Mouse (Mus musculus) kidney, adult 2 months (tissue): ENCODE data around the gene Fancg. TPM values are rescaled to one million over a fixed set of nuclear protein-coding genes. Genes with fewer than 3 reads are reported as not detected.

Experiments
- DNase-seq: peaks from one replicate; pipeline ENCODE4 v3.0.0; 2021
- H3K27ac ChIP-seq: fragments of 200-500 bp; 2 replicates; pipeline ENCODE4 v1.5.1; 2012; ENCODE audit warnings: low read depth, low read length, control low read depth, inconsistent platforms; ENCODE audit not compliant: insufficient read depth
- H3K27me3 ChIP-seq: fragments of 200-500 bp; replicated peaks from 2 replicates; pipeline ENCODE4 v1.6.1; 2012; ENCODE audit warnings: mild to moderate bottlenecking, moderate library complexity, low read length, inconsistent platforms; ENCODE audit not compliant: control insufficient read depth, insufficient read depth
- H3K36me3 ChIP-seq: fragments of 200-500 bp; 2 replicates; pipeline ENCODE4 v1.6.1; 2012; ENCODE audit warnings: mild to moderate bottlenecking, moderate library complexity, low read length, inconsistent platforms; ENCODE audit not compliant: control insufficient read depth, insufficient read depth
- H3K4me1 ChIP-seq: fragments of 200-500 bp; 2 replicates; pipeline ENCODE4 v1.6.1; 2011; ENCODE audit warnings: low read length; ENCODE audit not compliant: control insufficient read depth, insufficient read depth
- H3K4me3 ChIP-seq: fragments of 200-500 bp; 2 replicates; pipeline ENCODE4 v1.5.1; 2011; ENCODE audit warnings: mild to moderate bottlenecking, low read depth, low read length, control low read depth; ENCODE audit not compliant: insufficient read depth
- CTCF ChIP-seq: fragments of 200-500 bp; conservative IDR thresholded peaks from 2 replicates; pipeline ENCODE4 v1.5.1; 2011; ENCODE audit warnings: low read depth, mild to moderate bottlenecking, control low read depth, low read length, moderate library complexity, mixed read lengths; ENCODE audit not compliant: insufficient read depth, insufficient read length
- POLR2A ChIP-seq: fragments of 200-500 bp; IDR thresholded peaks from one replicate; pipeline ENCODE4 v1.6.1; 2011; ENCODE audit warnings: low read depth, low read length, control low read depth
- WGBS: fragments of 180-500 bp; shearing (Covaris S2); methylation state at CpG from one replicate; pipeline ENCODE4 v1.1.7; 2018; 5-methylcytosine and 5-hydroxymethylcytosine counted together
- polyA plus RNA-seq: library from polyadenylated mRNA; depleted of rRNA; stranded (reverse); fragments of >200 nt; gene quantifications from 2 replicates; pipeline ENCODE4 v1.2.3, GENCODE M21; 2012

The Fancg gene
- polyA plus RNA-seq, 1 experiment: 6.8 TPM

DNA sequence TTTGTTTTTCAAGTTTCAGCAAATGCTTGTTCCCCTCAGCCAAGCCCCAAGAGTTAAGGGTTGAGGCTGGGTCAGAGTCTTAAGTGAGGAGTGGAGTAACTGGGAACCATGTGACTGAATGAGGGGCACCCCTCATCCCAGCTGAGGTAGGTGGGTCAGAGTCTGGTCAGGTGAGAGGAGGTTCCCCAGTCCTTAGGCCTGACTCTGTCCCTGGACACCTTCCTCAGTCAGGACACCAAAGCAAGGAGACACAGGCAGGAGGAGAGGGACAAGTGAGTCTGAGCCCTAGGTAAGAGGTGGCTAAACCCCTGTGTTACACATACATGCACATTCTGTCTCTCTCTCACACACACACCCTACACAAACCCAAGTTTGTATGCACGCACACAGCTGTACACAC is 22.2 kb upstream of the Fancg start:
- Histone ChIP-seq H3K4me1 (peaks cover 7% of the 10 kb centered on the region; the same call in 1 of the 2 replicates), H3K27me3 (no peaks in the 10 kb centered on the region), H3K36me3 (no peaks in the 10 kb centered on the region), H3K27ac (no peak overlapping the region), H3K4me3 (no peak overlapping the region)
- TF ChIP-seq POLR2A: no peak
- no peak for TF ChIP-seq CTCF
- WGBS: 96% methylated on average over 1 of the region's 1 CpGs
- DNase-seq: no peak

DNA sequence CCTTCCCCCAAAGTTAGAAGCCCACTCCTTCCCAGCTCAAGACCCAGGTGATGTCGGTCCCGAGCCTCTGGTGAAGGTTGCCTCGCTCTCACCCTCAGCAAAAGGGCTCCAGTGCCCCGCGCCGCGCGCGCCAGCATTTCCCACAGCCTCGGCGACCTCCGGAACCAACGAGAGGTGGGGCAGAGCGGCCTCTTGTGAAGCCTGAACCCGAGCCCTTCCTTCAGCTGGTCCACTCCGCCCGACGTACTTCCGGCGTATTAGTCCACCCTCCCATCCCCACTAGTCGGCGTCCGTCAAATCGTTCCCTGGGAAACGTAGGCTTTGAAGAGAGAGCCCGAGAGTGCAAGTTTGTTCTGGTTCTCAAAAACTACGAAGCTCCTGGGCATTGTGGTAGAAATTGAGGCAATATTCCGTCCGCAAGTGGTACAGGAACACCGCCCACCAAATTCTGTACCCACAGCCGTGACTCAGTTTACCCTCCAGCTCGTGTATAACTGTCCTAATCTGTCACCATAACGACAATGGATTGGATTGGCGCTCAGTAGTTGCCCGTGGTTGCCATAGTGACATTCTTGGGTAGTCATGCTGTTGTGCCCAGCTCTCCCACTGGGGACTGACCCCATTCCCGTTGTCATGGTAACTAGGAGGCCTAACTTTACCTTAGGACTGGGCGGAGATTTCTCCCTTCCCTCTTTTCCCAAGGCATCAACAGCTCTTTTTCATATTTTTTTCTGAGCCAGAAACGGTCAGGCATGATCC is 21.1 kb upstream of the Fancg start, which contains the start of gene Stoml2:
Gene Stoml2, minus strand, starts transcription at position 474 of the 759 bp plus-strand sequence.
- WGBS: under 1% methylated on average over 38 of the region's 38 CpGs
- H3K27ac ChIP-seq: peak within 1 kb of the TSS; percentile 86
- peaks cover 7% of the 10 kb centered on the region; the same call in 1 of the 2 replicates for H3K4me1 ChIP-seq
- peak within 1 kb of the TSS; percentile 81 for H3K4me3 ChIP-seq
- peak; percentile 96 for DNase-seq
- H3K36me3 ChIP-seq: no peaks in the 10 kb centered on the region
- TF ChIP-seq POLR2A (peak; percentile 63), CTCF (peak; percentile 30; the same call in 1 of the 2 replicates)
- H3K27me3 ChIP-seq: no peaks in the 10 kb centered on the region

DNA sequence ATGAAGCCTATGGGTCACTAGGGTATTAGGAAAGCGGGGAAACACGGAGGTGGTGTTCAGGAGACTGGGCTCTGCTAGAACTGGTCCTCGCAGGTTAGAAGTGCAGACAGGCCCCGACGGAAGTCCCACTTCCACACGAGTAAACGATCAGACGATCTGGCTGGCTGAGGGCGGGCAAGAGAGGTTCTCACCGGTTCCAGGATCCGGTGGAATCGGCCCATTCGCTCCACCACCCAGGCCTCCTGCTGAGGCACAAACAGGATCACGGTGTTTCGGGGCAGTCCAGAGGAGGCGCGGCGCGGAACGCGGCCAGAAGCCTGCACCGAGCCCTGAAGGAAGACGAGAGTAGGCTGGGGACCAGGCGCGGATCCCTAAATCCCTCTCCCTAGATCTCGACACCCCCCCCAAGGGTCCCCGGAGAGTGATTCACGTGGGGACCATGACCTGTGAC is 20.5 kb upstream of the Fancg start:
- H3K27ac ChIP-seq: peak overlapping the region; percentile 86
- no peaks in the 10 kb centered on the region for H3K27me3 ChIP-seq
- H3K4me1 ChIP-seq: peaks cover 7% of the 10 kb centered on the region; the same call in 1 of the 2 replicates
- WGBS: 1% methylated on average over 28 of the region's 28 CpGs
- no peak for TF ChIP-seq POLR2A
- no peak for TF ChIP-seq CTCF
- no peaks in the 10 kb centered on the region for H3K36me3 ChIP-seq
- peak overlapping the region; percentile 81 for H3K4me3 ChIP-seq
- peak; percentile 65 for DNase-seq

DNA sequence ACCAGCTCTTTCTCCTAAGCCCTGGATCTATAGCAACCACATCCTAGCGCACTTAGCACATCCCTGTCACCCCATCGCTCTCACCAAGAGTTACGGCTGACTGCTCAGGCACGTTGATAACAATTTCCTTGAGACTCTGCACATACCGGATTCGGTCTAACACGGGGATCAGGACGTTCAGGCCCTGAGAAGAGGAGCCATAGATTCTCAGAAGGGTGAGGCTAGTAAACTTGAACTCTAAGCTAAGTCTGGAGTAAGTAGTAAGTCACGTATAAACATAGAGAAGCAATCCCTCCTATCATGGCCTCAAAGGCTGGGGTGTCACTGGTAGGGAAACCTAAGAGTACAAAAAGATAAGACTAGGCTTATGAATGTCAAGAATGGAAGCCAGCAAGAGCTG is 20.0 kb upstream of the Fancg start:
- no peaks in the 10 kb centered on the region for H3K27me3 ChIP-seq
- no peaks in the 10 kb centered on the region for H3K36me3 ChIP-seq
- no peak for DNase-seq
- peak overlapping the region; percentile 81 for H3K4me3 ChIP-seq
- H3K27ac ChIP-seq: peak overlapping the region; percentile 86; the same call in 1 of the 2 replicates
- 47% methylated on average over 9 of the region's 9 CpGs for WGBS
- peaks cover 7% of the 10 kb centered on the region; the same call in 1 of the 2 replicates for H3K4me1 ChIP-seq
- TF ChIP-seq CTCF: no peak
- TF ChIP-seq POLR2A: no peak

DNA sequence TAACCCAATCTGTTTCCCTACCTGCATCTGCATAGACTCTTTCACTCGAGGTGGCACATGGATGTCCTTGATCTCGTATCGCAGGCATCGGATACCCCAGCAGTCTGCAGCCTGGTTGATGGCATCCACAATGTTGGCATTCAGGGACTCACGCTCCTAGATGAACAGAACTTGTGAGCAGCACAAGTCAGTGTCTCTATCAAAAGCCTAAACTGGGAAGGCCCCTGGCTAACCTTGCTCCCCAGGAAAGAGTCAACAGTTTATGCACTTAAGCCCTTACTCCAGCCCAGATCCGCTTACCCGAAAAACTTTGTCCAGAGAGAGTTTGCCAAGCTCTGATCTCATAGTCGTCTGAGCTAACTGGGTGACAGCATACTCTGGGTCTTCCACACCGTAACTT is 19.4 kb upstream of the Fancg start:
- H3K27ac ChIP-seq: no peak overlapping the region

DNA sequence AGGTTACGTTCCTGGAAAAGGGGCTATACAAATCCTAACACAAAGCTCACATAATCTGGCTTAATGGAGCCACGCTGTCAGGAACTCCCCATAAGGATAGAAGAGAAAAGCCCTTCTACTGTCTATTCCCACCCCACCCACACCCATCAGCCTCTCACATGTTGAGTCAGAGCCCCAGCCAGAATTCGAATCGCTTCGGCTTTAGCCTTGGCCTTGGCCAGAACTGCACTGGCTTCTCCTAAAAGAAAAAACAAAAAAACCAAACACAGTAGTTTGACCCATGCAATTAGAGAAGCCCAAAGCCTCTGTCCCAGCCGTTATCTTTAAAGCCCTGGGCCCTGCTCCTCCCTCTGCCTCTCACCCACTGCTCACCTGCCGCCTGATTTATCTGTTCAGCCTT is 18.8 kb upstream of the Fancg start:
- WGBS: 93% methylated on average over 7 of the region's 7 CpGs
- no peak for DNase-seq

More for the DNA sequence above, 19.4 kb upstream of the Fancg start:
- 89% methylated on average over 9 of the region's 9 CpGs for WGBS
- Histone ChIP-seq H3K4me1 (peaks cover 11% of the 10 kb centered on the region), H3K36me3 (no peaks in the 10 kb centered on the region), H3K4me3 (no peak overlapping the region), H3K27me3 (no peaks in the 10 kb centered on the region)
- no peak for DNase-seq
- TF ChIP-seq CTCF (no peak), POLR2A (no peak)

More for the DNA sequence above, 18.8 kb upstream of the Fancg start:
- Histone ChIP-seq H3K36me3 (no peaks in the 10 kb centered on the region), H3K27me3 (no peaks in the 10 kb centered on the region), H3K4me1 (peaks cover 15% of the 10 kb centered on the region), H3K27ac (no peak overlapping the region), H3K4me3 (no peak overlapping the region)
- TF ChIP-seq POLR2A: no peak
- TF ChIP-seq CTCF: no peak
